Mouse (Mus musculus) thymus, adult 18-20 months (tissue): Measurements from ENCODE around the gene Prkaa1.
A peak's percentile ranks its signal among the peaks of the same experiment; 100 is the strongest.
"Not testable (repeated sequence)": the region's sequence is repeated elsewhere in the genome, so short reads cannot be mapped to it uniquely, and the experiment has no call there.

ENCODE experiments used
- DNase-seq, 2 experiments: peaks; one replicate each; pipeline ENCODE4 v3.0.0; 2022; ENCODE audit warnings: mixed read lengths in 2 of 2

Gene Prkaa1

GRCm38 (mm10) chr15:5130887-5131668 is 12.6 kb upstream of the Prkaa1 start:
- not testable (repeated sequence) for DNase-seq

DNA sequence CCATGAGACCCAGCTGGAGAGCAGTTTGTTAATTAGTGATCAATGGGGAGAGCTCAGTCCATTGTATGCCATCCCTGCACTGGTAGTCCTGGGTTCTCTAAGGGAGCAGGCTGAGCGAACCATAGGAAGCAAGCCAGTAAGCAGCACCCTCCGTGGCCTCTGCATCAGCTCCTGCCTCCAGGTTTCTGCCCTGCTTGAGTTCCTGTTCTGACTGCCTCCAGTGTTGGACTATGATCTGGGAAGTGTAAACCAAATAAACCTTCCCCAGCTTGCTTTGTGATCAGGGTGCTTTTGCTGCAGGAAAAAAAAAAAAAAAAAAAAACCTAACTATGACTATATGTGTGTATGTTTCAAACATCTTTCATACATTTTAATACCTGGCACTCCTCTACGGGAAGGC is 10.4 kb upstream of the Prkaa1 start:
- DNase-seq, result no peak

- no peak for DNase-seq
Measured at GRCm38 (mm10) chr15:5134179-5134578, 9.5 kb upstream of the Prkaa1 start.

- no peak for DNase-seq
Measured at GRCm38 (mm10) chr15:5134945-5135483, 8.6 kb upstream of the Prkaa1 start.

DNA sequence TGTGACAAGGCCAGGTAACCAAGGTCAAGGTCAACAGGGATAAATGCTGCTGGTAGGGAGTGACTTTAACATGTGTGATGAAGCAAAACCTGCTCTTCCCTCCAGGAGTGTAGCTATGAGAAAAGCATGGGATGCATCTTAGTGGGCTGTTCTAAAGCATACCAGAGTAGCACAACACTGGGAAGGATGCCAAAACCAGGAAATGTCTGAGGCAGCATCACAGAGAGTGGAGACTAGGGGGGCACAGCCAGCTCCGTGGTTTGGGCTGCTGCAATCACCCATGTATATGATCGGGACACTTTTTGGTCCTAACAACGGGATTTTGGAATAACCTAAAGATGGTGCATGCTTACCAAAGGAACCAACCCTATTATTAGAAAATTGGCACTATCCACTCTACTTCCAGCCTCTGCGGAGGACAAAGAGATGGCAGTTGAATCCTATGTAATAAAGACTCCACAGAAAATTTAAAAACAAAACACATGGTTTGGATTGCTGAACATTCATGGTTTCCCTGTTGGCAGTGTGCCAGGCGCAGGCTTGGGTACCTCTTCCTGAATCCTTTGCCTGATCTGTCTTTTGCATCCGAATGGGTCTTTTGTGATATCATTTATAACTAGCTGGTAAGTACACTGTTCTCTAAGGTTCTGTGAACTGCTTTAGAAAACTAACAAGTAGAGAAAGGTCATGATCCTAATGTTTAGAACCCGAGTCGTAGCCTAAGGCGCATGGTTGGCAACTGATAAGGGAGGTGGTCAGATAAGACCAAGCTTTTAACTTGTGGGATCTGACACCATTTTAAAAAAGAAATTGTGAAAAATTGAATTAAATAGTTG is 5.4 kb upstream of the Prkaa1 start:
- DNase-seq, result no peak

- DNase-seq, result no peak
Measured at GRCm38 (mm10) chr15:5139366-5139765, 4.3 kb upstream of the Prkaa1 start.

GRCm38 (mm10) chr15:5139863-5140262 is 3.8 kb upstream of the Prkaa1 start:
- no peak for DNase-seq

DNA sequence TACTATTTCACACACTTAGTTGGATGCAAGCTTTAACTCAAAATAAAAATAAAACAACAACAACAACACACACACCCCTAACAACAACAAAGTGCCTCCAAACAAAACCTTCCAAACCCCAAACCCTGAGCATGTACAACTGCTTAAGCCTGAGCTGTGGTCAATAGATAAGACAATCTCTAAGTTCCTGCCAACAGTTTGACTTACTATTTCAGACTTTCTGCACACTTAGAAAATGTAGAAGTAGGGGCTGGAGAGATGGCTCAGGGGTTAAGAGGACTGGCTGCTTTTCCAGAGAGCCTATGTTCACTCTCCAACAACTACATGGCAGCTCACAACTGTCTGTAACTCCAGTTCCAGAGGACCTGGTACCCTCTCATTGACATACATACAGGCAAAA is 3.3 kb upstream of the Prkaa1 start:
- no peak for DNase-seq

DNA sequence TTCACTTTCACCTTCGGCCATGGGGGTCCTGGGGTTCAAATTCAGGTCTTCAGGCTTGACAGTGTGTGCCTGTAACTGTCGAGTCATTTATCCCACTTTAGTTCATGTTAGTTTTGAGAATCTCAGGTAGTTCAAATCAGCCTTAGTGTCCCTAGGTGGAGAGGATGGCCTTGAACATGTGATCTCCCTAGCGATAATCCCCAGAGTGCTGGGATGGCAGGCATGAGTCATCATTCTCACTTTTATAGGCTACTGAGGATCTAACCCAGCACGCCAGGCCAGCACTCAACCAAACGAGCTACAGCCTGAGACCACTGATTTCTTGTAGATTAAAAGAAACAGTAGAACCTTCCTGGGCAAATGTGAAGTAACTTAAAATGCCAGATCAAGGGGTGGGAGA is 1.6 kb upstream of the Prkaa1 start:
- no peak for DNase-seq

- no peak for DNase-seq
Measured at GRCm38 (mm10) chr15:5142714-5143113, 947 bp upstream of the Prkaa1 start.

GRCm38 (mm10) chr15:5144021-5144778 is 539 bp downstream of the Prkaa1 start:
- DNase-seq, result peak; percentile 52 to 62

- no peak for DNase-seq
Measured at GRCm38 (mm10) chr15:5145196-5145945, 1.7 kb downstream of the Prkaa1 start.

GRCm38 (mm10) chr15:5149187-5149586 is 5.5 kb downstream of the Prkaa1 start:
- no peak for DNase-seq

- no peak for DNase-seq
Measured at GRCm38 (mm10) chr15:5152171-5152570, 8.5 kb downstream of the Prkaa1 start.

- no peak for DNase-seq
Measured at GRCm38 (mm10) chr15:5154621-5155020, 11.0 kb downstream of the Prkaa1 start.

DNA sequence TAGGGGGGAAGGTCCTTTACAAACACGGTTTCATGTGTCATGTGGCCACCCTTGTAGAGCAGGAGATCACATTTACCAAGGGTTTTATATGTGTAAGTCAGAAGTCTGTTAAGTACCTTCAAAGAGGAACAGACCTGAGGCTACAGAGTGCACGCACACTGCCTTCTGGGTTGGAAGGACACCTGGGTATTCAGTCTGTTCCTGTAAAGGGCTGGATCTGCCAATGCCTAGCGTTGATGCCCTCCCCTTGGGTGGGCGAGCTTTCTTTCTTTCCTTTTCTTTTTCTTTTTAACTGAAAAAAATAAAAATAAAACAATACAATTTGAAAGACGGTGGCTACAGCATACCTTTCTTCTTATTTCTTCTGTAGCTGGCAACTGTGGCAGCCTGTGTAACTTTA is 11.4 kb downstream of the Prkaa1 start:
- DNase-seq, result no peak

- DNase-seq, result no peak
Measured at GRCm38 (mm10) chr15:5156355-5156754, 12.7 kb downstream of the Prkaa1 start.

GRCm38 (mm10) chr15:5157386-5157785 is 13.7 kb downstream of the Prkaa1 start:
- DNase-seq, result no peak

DNA sequence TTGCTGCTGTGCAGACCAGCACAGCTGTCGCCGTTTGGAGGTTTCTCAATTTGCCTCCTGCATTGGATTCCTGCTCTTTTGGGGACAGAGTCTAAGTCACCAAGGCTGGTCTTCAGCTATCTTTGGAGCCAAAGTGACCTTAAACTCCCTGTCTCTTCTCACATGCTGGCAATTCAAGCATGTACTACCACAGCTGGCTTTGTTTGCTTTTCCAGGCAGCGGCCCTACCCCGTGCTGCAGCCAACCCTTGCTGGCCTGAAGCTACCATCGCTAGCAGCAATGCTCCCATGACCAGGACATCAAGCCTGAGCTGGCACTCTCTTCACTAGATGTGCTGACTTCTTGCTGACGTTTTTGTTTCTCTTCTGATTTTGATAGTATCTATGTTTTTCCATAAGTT is 15.2 kb downstream of the Prkaa1 start:
- no peak for DNase-seq

- no peak for DNase-seq
Measured at GRCm38 (mm10) chr15:5165121-5165773, 21.6 kb downstream of the Prkaa1 start.

DNA sequence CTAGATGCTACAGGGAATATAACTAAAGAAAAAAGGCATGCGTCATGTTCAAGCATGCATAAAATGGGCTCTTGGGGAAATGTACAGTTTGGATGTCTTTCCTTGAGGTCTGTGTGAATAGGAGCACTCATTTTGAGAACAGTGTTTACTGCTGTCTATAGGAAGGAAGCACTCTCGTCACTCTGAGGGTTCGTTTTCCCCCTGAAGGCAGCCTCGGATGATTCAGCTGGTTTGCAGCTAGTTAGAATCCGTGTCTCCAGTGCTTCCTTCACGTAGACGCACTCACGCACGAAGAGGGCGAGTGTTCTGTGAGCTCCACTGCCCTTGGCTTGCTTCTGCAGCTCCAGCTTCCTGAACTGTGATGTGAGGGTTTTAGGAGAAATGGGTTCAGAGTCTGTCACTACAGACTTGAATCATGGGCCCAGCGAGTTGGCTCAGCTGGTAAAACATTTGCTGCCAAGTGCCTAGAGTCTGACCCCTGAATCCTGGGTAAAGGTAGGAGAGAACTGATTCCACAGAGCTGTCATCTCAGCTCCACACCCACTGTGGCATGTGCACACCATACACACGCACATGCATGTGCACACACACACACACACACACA is 29.7 kb downstream of the Prkaa1 start:
- no peak for DNase-seq
